Mouse (Mus musculus) c-Kit-positive CD71-positive TER-119-negative erythroid progenitor cells, embryonic 14.5 days (primary cell): Measurements from ENCODE around the gene Olfr1044.
"Not testable (repeated sequence)": the region's sequence is repeated elsewhere in the genome, so short reads cannot be mapped to it uniquely, and the experiment has no call there.

ENCODE experiments used
- DNase-seq: peaks from one replicate; pipeline ENCODE4 v3.0.0-alpha.2; 2013; ENCODE audit warnings: low read depth

Gene Olfr1044

GRCm38 (mm10) chr2:86177720-86178119 is at the start of gene Olfr1044:
Gene Olfr1044 (minus strand): TSS chr2:86177820.
- DNase-seq: no peak

DNA sequence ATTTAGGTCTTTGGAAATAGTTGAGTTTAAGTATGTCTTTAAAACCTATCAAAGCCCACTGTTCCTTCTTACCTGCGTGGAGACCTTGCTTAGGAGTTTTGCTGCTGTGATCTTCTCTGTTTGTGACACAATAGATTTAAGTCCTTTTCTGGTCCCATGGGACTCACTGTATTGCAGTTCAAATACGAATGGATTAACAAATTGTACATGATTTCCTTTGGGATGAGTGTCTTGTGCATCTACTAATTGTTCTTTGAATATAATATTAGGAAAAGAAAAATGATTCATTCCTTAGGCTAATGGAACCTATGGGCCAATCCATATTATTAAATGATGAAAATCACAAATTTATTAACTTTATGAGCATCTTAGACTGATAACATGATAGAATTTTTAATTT is 41.6 kb upstream of the Olfr1044 start, which contains the start of gene Olfr1046:
Olfr1046 (minus strand) TSS at position 101 of the 400 bp plus-strand sequence.
- DNase-seq: no peak

- DNase-seq: no peak
Observed at GRCm38 (mm10) chr2:86202909-86203308, 25.3 kb upstream of the Olfr1044 start, which contains the start of gene Olfr1045. Gene Olfr1045 (minus strand): TSS chr2:86203009.

DNA sequence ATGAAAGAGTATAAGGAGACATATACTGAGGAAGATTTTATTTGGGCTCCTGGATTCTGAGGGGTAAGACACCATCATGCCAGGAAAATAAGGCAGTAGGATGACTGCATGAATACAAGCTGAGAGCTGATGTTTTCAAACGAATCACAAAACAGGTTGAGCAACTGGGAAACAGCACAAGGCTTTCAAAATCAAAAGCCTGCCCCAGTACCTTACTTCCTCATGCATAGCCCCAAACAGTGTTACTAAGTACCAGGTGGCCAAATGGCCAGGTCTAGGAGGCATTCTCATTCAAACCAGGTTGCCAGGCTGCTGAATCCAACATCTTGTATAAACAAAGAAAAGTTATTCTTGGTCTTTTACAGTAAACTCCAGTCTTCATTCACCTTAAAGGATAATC is 18.2 kb upstream of the Olfr1044 start:
- no peak for DNase-seq

DNA sequence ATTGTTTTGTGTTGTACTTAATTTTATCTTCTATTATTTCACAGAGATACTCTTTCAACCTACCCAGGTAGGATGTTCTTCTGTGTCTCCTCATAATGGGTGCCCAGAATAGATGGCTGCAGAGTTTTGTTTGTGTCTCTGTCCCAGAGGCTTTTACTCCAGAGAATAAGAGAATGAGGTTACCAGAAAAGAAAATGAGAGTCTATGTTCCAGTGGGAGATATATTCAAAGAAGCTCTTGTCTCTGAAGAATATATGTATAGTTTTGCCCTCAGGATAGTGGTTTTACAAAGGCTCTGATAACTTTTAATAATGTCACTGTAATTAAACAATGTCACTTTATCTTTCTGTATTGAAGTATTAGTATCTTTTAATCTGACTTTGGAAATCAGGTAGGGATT is 8.0 kb upstream of the Olfr1044 start, which contains the start of gene Olfr52:
Olfr52 (minus strand) TSS at position 101 of the 400 bp plus-strand sequence.
- no peak for DNase-seq

- no peak for DNase-seq
Observed at GRCm38 (mm10) chr2:86179950-86180349, 2.3 kb upstream of the Olfr1044 start.

GRCm38 (mm10) chr2:86175422-86175821 is 2.2 kb downstream of the Olfr1044 start:
- DNase-seq: not testable (repeated sequence)

GRCm38 (mm10) chr2:86167422-86167821 is 10.2 kb downstream of the Olfr1044 start, which contains the start of gene Olfr1043:
Gene Olfr1043 (minus strand): TSS chr2:86167522.
- no peak for DNase-seq

GRCm38 (mm10) chr2:86161738-86162137 is 15.9 kb downstream of the Olfr1044 start, which contains the start of gene Olfr1042:
Gene Olfr1042 (minus strand): TSS chr2:86161838.
- DNase-seq: no peak

DNA sequence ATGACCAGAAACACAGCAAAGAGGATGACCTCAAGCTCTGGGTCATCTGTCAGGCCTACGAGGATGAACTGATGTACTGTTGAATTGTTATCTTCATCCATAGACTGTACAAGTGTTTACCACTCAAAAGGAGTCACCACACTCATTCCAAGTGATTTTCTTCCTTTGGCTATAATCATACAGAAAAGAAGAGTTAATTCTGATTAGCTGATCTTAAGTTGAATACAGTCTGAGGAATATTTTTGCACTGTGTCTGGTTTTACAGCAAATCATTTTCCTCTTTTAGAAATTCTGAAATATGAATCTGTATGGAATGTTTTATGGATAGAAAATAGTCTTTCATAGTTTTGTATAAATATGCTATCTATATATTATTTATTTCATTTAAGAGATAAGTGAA is 31.0 kb downstream of the Olfr1044 start, which contains the start of gene Olfr1040:
Olfr1040 (minus strand) TSS at position 101 of the 400 bp plus-strand sequence.
- DNase-seq: no peak

DNA sequence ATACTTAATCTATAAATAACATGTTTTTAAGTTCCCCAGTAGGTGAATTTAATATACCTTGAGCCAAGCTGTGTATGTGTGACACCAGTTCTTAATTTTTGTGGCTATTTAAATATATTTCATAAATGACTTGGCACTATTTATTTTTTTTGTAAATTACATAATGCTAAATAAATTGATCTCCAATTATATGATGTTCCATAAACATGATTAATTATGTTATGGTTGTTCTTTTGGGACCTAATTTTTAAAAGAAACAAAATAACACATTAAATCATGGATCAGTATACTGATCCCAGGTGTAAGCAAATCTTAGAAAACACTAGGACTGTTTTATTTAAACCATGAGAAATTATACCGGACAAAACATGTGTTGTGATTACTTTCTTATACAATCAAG is 41.8 kb downstream of the Olfr1044 start, which contains the start of gene Olfr1039:
Olfr1039 (minus strand) TSS at position 101 of the 400 bp plus-strand sequence.
- no peak for DNase-seq
